Mouse (Mus musculus): ENCODE results near the gene Rasgrf2. TPM values are rescaled to one million over a fixed set of nuclear protein-coding genes. Genes with fewer than 3 reads are reported as not detected.

Gene Rasgrf2
- polyA plus RNA-seq, 1 experiment: 3.7 TPM

- no peak overlapping the region for H3K27ac ChIP-seq (ENCODE audit: insufficient read depth, low read depth, low read length)
- no peaks in the 10 kb centered on the region for H3K36me3 ChIP-seq (ENCODE audit: control insufficient read depth, insufficient read depth, low read length)
- TF ChIP-seq POLR2A (IDR thresholded peaks at IDR 0.05; ENCODE audit: low read depth, low read length): no peak
- DNase-seq: no peak
- no peak overlapping the region for H3K4me3 ChIP-seq (ENCODE audit: insufficient read depth, low read depth, low read length)
- no peaks in the 10 kb centered on the region; the same call in 1 of the 2 replicates for H3K27me3 ChIP-seq (replicated peaks; ENCODE audit: control insufficient read depth, insufficient read depth, low read length)
- no peaks in the 10 kb centered on the region for H3K4me1 ChIP-seq (ENCODE audit: control insufficient read depth, insufficient read depth, low read length)
These were observed 175.0 kb downstream of the Rasgrf2 start for GRCm38 (mm10) chr13:91956474-91956873.

- 83% methylated on average over 2 of the region's 2 CpGs for WGBS
- Histone ChIP-seq H3K4me3 (ENCODE audit: insufficient read depth, low read depth, low read length) (no peak overlapping the region), H3K36me3 (ENCODE audit: control insufficient read depth, insufficient read depth, low read length) (no peaks in the 10 kb centered on the region), H3K4me1 (ENCODE audit: control insufficient read depth, insufficient read depth, low read length) (no peaks in the 10 kb centered on the region), H3K27me3 (replicated peaks; ENCODE audit: control insufficient read depth, insufficient read depth, low read length) (no peaks in the 10 kb centered on the region; the same call in 1 of the 2 replicates), H3K27ac (ENCODE audit: insufficient read depth, low read depth, low read length) (no peak overlapping the region)
- TF ChIP-seq CTCF (conservative IDR thresholded peaks at IDR 0.05; ENCODE audit: insufficient read depth, insufficient read length, low read depth, low read length) (no peak), POLR2A (IDR thresholded peaks at IDR 0.05; ENCODE audit: low read depth, low read length) (no peak)
- DNase-seq: no peak
These were observed 175.8 kb downstream of the Rasgrf2 start for GRCm38 (mm10) chr13:91955646-91956045.

GRCm38 (mm10) chr13:91955175-91955574, 176.3 kb downstream of the Rasgrf2 start:
- Histone ChIP-seq H3K36me3 (ENCODE audit: control insufficient read depth, insufficient read depth, low read length) (no peaks in the 10 kb centered on the region), H3K4me3 (ENCODE audit: insufficient read depth, low read depth, low read length) (no peak overlapping the region), H3K27ac (ENCODE audit: insufficient read depth, low read depth, low read length) (no peak overlapping the region), H3K4me1 (ENCODE audit: control insufficient read depth, insufficient read depth, low read length) (no peaks in the 10 kb centered on the region), H3K27me3 (replicated peaks; ENCODE audit: control insufficient read depth, insufficient read depth, low read length) (no peaks in the 10 kb centered on the region; the same call in 1 of the 2 replicates)
- no peak for DNase-seq
- WGBS: 70% methylated on average over 1 of the region's 1 CpGs
- TF ChIP-seq CTCF (conservative IDR thresholded peaks at IDR 0.05; ENCODE audit: insufficient read depth, insufficient read length, low read depth, low read length) (no peak), POLR2A (IDR thresholded peaks at IDR 0.05; ENCODE audit: low read depth, low read length) (no peak)

- Histone ChIP-seq H3K4me1 (ENCODE audit: control insufficient read depth, insufficient read depth, low read length) (no peaks in the 10 kb centered on the region), H3K27me3 (replicated peaks; ENCODE audit: control insufficient read depth, insufficient read depth, low read length) (no peaks in the 10 kb centered on the region), H3K27ac (ENCODE audit: insufficient read depth, low read depth, low read length) (no peak overlapping the region), H3K36me3 (ENCODE audit: control insufficient read depth, insufficient read depth, low read length) (no peaks in the 10 kb centered on the region), H3K4me3 (ENCODE audit: insufficient read depth, low read depth, low read length) (no peak overlapping the region)
- WGBS: 93% methylated on average over 9 of the region's 9 CpGs
- TF ChIP-seq POLR2A (IDR thresholded peaks at IDR 0.05; ENCODE audit: low read depth, low read length) (no peak), CTCF (conservative IDR thresholded peaks at IDR 0.05; ENCODE audit: insufficient read depth, insufficient read length, low read depth, low read length) (no peak)
- no peak for DNase-seq
These were observed 191.3 kb downstream of the Rasgrf2 start for GRCm38 (mm10) chr13:91940113-91940512.

- Histone ChIP-seq H3K4me1 (ENCODE audit: control insufficient read depth, insufficient read depth, low read length) (no peaks in the 10 kb centered on the region), H3K27me3 (replicated peaks; ENCODE audit: control insufficient read depth, insufficient read depth, low read length) (no peaks in the 10 kb centered on the region), H3K27ac (ENCODE audit: insufficient read depth, low read depth, low read length) (no peak overlapping the region), H3K36me3 (ENCODE audit: control insufficient read depth, insufficient read depth, low read length) (no peaks in the 10 kb centered on the region), H3K4me3 (ENCODE audit: insufficient read depth, low read depth, low read length) (no peak overlapping the region)
- WGBS: 52% methylated on average over 1 of the region's 1 CpGs
- DNase-seq: no peak
- no peak for TF ChIP-seq CTCF (conservative IDR thresholded peaks at IDR 0.05; ENCODE audit: insufficient read depth, insufficient read length, low read depth, low read length)
- no peak for TF ChIP-seq POLR2A (IDR thresholded peaks at IDR 0.05; ENCODE audit: low read depth, low read length)
These were observed 192.6 kb downstream of the Rasgrf2 start for GRCm38 (mm10) chr13:91938826-91939225.

GRCm38 (mm10) chr13:91937232-91937631, 194.2 kb downstream of the Rasgrf2 start:
- no peak overlapping the region for H3K27ac ChIP-seq (ENCODE audit: insufficient read depth, low read depth, low read length)
- H3K36me3 ChIP-seq (ENCODE audit: control insufficient read depth, insufficient read depth, low read length): no peaks in the 10 kb centered on the region
- H3K27me3 ChIP-seq (replicated peaks; ENCODE audit: control insufficient read depth, insufficient read depth, low read length): no peaks in the 10 kb centered on the region
- no peak for DNase-seq
- H3K4me3 ChIP-seq (ENCODE audit: insufficient read depth, low read depth, low read length): no peak overlapping the region
- TF ChIP-seq CTCF (conservative IDR thresholded peaks at IDR 0.05; ENCODE audit: insufficient read depth, insufficient read length, low read depth, low read length) (no peak), POLR2A (IDR thresholded peaks at IDR 0.05; ENCODE audit: low read depth, low read length) (no peak)
- 86% methylated on average over 2 of the region's 2 CpGs for whole genome bisulfite sequencing
- no peaks in the 10 kb centered on the region for H3K4me1 ChIP-seq (ENCODE audit: control insufficient read depth, insufficient read depth, low read length)

GRCm38 (mm10) chr13:91932122-91932521, 199.3 kb downstream of the Rasgrf2 start:
- H3K4me1 ChIP-seq (ENCODE audit: control insufficient read depth, insufficient read depth, low read length): no peaks in the 10 kb centered on the region
- no peak overlapping the region for H3K27ac ChIP-seq (ENCODE audit: insufficient read depth, low read depth, low read length)
- H3K36me3 ChIP-seq (ENCODE audit: control insufficient read depth, insufficient read depth, low read length): no peaks in the 10 kb centered on the region
- no peak for TF ChIP-seq CTCF (conservative IDR thresholded peaks at IDR 0.05; ENCODE audit: insufficient read depth, insufficient read length, low read depth, low read length)
- TF ChIP-seq POLR2A (IDR thresholded peaks at IDR 0.05; ENCODE audit: low read depth, low read length): no peak
- 95% methylated on average over 1 of the region's 1 CpGs for WGBS
- no peaks in the 10 kb centered on the region for H3K27me3 ChIP-seq (replicated peaks; ENCODE audit: control insufficient read depth, insufficient read depth, low read length)
- H3K4me3 ChIP-seq (ENCODE audit: insufficient read depth, low read depth, low read length): no peak overlapping the region
- DNase-seq: no peak
